Mouse (Mus musculus) bone marrow macrophage, adult 2 months (primary cell): ENCODE measurements around the gene Ric1.

ENCODE experiments used
- CTCF ChIP-seq: IDR thresholded peaks from 2 replicates; pipeline ENCODE4 v1.5.1; 2012; ENCODE audit warnings: low read depth, mild to moderate bottlenecking, low read length, moderate library complexity
- POLR2A ChIP-seq: IDR thresholded peaks from 2 replicates; pipeline ENCODE4 v1.6.1; 2012; ENCODE audit warnings: mild to moderate bottlenecking, low read depth, low read length, borderline replicate concordance

DNA sequence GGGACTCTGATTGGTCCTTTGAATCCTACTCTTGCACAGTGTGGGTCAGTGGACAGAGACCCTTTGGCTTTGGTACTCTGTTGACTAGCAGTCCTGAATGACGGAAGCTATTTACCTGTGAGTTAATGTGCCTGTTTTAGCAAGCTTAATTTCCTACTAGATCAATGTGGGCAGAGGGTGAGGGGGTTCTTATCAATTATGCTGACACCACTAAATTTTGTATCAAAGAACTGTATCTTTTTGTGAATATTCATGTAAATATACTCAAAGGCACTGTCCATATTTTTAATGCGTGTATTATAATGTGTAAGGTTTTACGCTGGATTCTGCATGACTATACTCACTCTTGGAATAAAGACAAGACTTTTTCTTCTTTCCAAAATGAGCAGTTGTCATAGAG, 82.6 kb downstream of the Ric1 start:
- no peak for TF ChIP-seq POLR2A
- no peak for TF ChIP-seq CTCF
